8 mouse cellular contexts compared by ENCODE assay signal in genomic region chr19:34517812-34518594, GRCm38 (mm10). TPM values are rescaled to one million over a fixed set of nuclear protein-coding genes. Genes with fewer than 3 reads are reported as not detected.
A peak's percentile ranks its signal among the peaks of the same experiment; 100 is the strongest.
DNase-seq lines count a peak whose midpoint lies in the region; ATAC-seq and TF ChIP-seq lines count a peak whose summit lies in the region.
"Had no signal": no experiment of that assay in that cellular context is flagged by ENCODE, and none has a peak within 500 bp of the region (broad histone marks: within the 10 kb centered on the region; RNA-seq: fewer than 3 reads in every experiment).

No protein-coding gene starts in this region.

- no peaks in the 10 kb centered on the region for H3K9me3 ChIP-seq in kidney, embryonic 14.5 days (ENCODE audit: control insufficient read depth, low read length)

- in situ Hi-C loops in Patski (cut with MboI; ENCODE audit: low pct_unique_long_range_greater_than_20kb): no loop called here

- H3K79me2 ChIP-seq in macrophage (ENCODE audit: inconsistent target): peaks cover 84% of the 10 kb centered on the region

- H3K4me2 ChIP-seq in kidney, embryonic 14.5 days (replicated peaks; ENCODE audit: low read depth, low read length): no peak overlapping the region

- no peaks in the 10 kb centered on the region for H3K27me3 ChIP-seq in kidney, embryonic 14.5 days (ENCODE audit: control insufficient read depth, insufficient read depth, low read length)
- no peaks in the 10 kb centered on the region for H3K27me3 ChIP-seq in Patski

- peak; percentile 68 for DNase-seq in kidney, adult 18-20 months
- peak; percentile 68 for DNase-seq in Patski (ENCODE audit: low read depth, low spot score)
- DNase-seq in cerebellum, postnatal 14 days: peak; percentile 36 to 61
- no peak for DNase-seq in right cerebral cortex, adult 18-20 months
- DNase-seq: thymus, postnatal 4 days had no signal

- 0 out of 2 replicates have a peak, but pooled peaks cover 3% of the 10 kb centered on the region for H3K36me3 ChIP-seq in kidney, embryonic 14.5 days (ENCODE audit: control insufficient read depth, insufficient read depth, low read length)
- peaks cover 28% of the 10 kb centered on the region for H3K36me3 ChIP-seq in macrophage (ENCODE audit: inconsistent target)

- H3K27ac ChIP-seq in kidney, embryonic 14.5 days (ENCODE audit: low read depth, low read length): no peak overlapping the region
- H3K27ac ChIP-seq in macrophage: peak overlapping the region; percentile 100

- no peak overlapping the region for H3K9ac ChIP-seq in kidney, embryonic 14.5 days (ENCODE audit: low read depth, low read length)

- no peak for TF ChIP-seq CTCF in Patski (IDR thresholded peaks at IDR 0.05)

- CTCF ChIA-PET in Patski (lab: Charles Lee): interaction anchor here (0.8 to 3.4 kb wide), 3 partner anchors 9 to 119 kb away, joined by 3 to 22 read pairs (median 5); partner anchors contain the start of gene Lipa

- POLR2A ChIA-PET in Patski (lab: Charles Lee): interaction anchor here (0.6 kb wide), 1 partner anchor 127 kb away, joined by 3 read pairs; no protein-coding TSS in a partner anchor

- H3K4me1 ChIP-seq in kidney, embryonic 14.5 days (ENCODE audit: control insufficient read depth, insufficient read depth, low read length): no peaks in the 10 kb centered on the region

- 88% methylated on average over 13 of the region's 13 CpGs for WGBS in kidney, embryonic 14.5 days
- WGBS in macrophage (ENCODE audit: missing documents): 88% methylated on average over 13 of the region's 13 CpGs

- no peak for ATAC-seq in kidney, embryonic 14.5 days (ENCODE audit: low FRiP score, low TSS enrichment)
- peak; percentile 70 for ATAC-seq in Patski
- no peak for ATAC-seq in inflammation-experienced regulatory T-cells, adult 6 months

- no peak overlapping the region for H3K4me3 ChIP-seq in kidney, embryonic 14.5 days (ENCODE audit: low read length)
- H3K4me3 ChIP-seq in macrophage (ENCODE audit: inconsistent target): no peak overlapping the region

RNA-seq across cellular contexts. Expression of gene Lipa, which starts 9.3 kb away (rescaled TPM):
- 22.0 and 26.7 TPM in 2 replicates for polyA plus RNA-seq in kidney, embryonic 14.5 days (2014; fragmentation: Nextera tagmentation; extraction: Ambion mirVana)
- polyA plus RNA-seq in Patski (2021) (85.1 TPM), macrophage (2018) (951 to 1,428 TPM (median 1,047 TPM) in 3 replicates)
- 100 to 1,000 TPM in 15 of 26 experiments, 10 to 100 TPM in 11; 33.8 to 485 (median 111) TPM for total RNA-seq in macrophage (2018; cell fraction: chromatin; rRNA removed)
- 1,000 to 10,000 TPM in 4 of 26 experiments, 100 to 1,000 TPM in 22; 457 to 1,368 (median 726) TPM for total RNA-seq in macrophage (2018; cell fraction: cytosol; rRNA removed)
- 1,000 to 10,000 TPM in 3 of 26 experiments, 100 to 1,000 TPM in 23; 198 to 1,229 (median 648) TPM for total RNA-seq in macrophage (2018; cell fraction: nucleus; rRNA removed)
- polyA plus RNA-seq in inflammation-experienced regulatory T-cells, adult 6 months (2017; shearing (Covaris generic)): 10 to 100 TPM; 64.4 to 96.0 (median 93.8) TPM

RNA-seq across cellular contexts. Expression of gene Ifit2, which starts 32.5 kb away (rescaled TPM):
- polyA plus RNA-seq in kidney, embryonic 14.5 days (2014; fragmentation: Nextera tagmentation; extraction: Ambion mirVana): 3.9 and 9.8 TPM in 2 replicates
- 26.0 TPM for polyA plus RNA-seq in Patski (2021)
- total RNA-seq in macrophage (2018; cell fraction: chromatin; rRNA removed): 1,000 to 10,000 TPM in 6 of 26 experiments, 100 to 1,000 TPM in 12, 10 to 100 TPM in 8; 30.4 to 2,097 (median 579) TPM
- 1,000 to 10,000 TPM in 14 of 26 experiments, 100 to 1,000 TPM in 12; 225 to 3,895 (median 1,756) TPM for total RNA-seq in macrophage (2018; cell fraction: cytosol; rRNA removed)
- total RNA-seq in macrophage (2018; cell fraction: nucleus; rRNA removed): 1,000 to 10,000 TPM in 16 of 26 experiments, 100 to 1,000 TPM in 9, 10 to 100 TPM in 1; 77.5 to 3,890 (median 2,245) TPM
- polyA plus RNA-seq in macrophage (2018): 92.3 to 757 TPM (median 307 TPM) in 3 replicates
- 10 to 100 TPM; 21.6 to 26.7 (median 26.3) TPM for polyA plus RNA-seq in inflammation-experienced regulatory T-cells, adult 6 months (2017; shearing (Covaris generic))

RNA-seq across cellular contexts. Expression of gene Ch25h, which starts 43.0 kb away (rescaled TPM):
- 1.4 and 2.1 TPM in 2 replicates for polyA plus RNA-seq in kidney, embryonic 14.5 days (2014; fragmentation: Nextera tagmentation; extraction: Ambion mirVana)
- polyA plus RNA-seq in Patski (2021): not detected
- 1 to 10 TPM in 8 of 26 experiments, under 1 TPM in 6, not detected in 12; 0.45 to 4.8 (median 1.3) TPM for total RNA-seq in macrophage (2018; cell fraction: chromatin; rRNA removed)
- total RNA-seq in macrophage (2018; cell fraction: cytosol; rRNA removed): 1 to 10 TPM in 11 of 26 experiments, under 1 TPM in 15; 0.13 to 9.9 (median 0.72) TPM
- 10 to 100 TPM in 8 of 26 experiments, 1 to 10 TPM in 13, under 1 TPM in 4, not detected in 1; 0.64 to 16.9 (median 5.9) TPM for total RNA-seq in macrophage (2018; cell fraction: nucleus; rRNA removed)
- polyA plus RNA-seq in macrophage (2018): 1.2 to 3.1 TPM in 2 of 3 replicates, not detected in the other
- under 1 TPM in 1 of 3 experiments, not detected in 2; 0.26 TPM for polyA plus RNA-seq in inflammation-experienced regulatory T-cells, adult 6 months (2017; shearing (Covaris generic))
